Mouse (Mus musculus): ENCODE data around the gene Cd300c. TPM values are rescaled to one million over a fixed set of nuclear protein-coding genes. Genes with fewer than 3 reads are reported as not detected.

Gene Cd300c
- polyA plus RNA-seq, 1 experiment = 0.51 TPM

Other genes starting within 250 kb of the Cd300c start
- 1.1 and 1.2 TPM in 2 replicates for gene Dnaic2, start 241.7 kb downstream of the Cd300c start, polyA plus RNA-seq (2012; rRNA removed)
- 0.65 and 1.3 TPM in 2 replicates for gene Kif19a, start 203.8 kb downstream of the Cd300c start, polyA plus RNA-seq (2012; rRNA removed)
- gene Btbd17, start 173.2 kb downstream of the Cd300c start, polyA plus RNA-seq (2012; rRNA removed) = 0.15 and 0.22 TPM in 2 replicates
- not detected in 2 replicates for gene Gpr142, start 170.2 kb downstream of the Cd300c start, polyA plus RNA-seq (2012; rRNA removed)
- 5.1 and 6.5 TPM in 2 replicates for gene Gprc5c, start 118.0 kb downstream of the Cd300c start, polyA plus RNA-seq (2012; rRNA removed)
- 0.93 and 1.0 TPM in 2 replicates for gene Cd300a, start 79.1 kb downstream of the Cd300c start, polyA plus RNA-seq (2012; rRNA removed)
- gene Cd300lb, start 34.8 kb downstream of the Cd300c start, polyA plus RNA-seq (2012; rRNA removed) = 2.4 and 3.6 TPM in 2 replicates
- gene Cd300ld, start 20.8 kb upstream of the Cd300c start, polyA plus RNA-seq (2012; rRNA removed) = 4.2 and 6.1 TPM in 2 replicates
- gene Cd300c2, start 32.7 kb upstream of the Cd300c start, polyA plus RNA-seq (2012; rRNA removed) = 3.5 and 4.8 TPM in 2 replicates
- gene Cd300ld2, start 47.0 kb upstream of the Cd300c start, polyA plus RNA-seq (2012; rRNA removed) = 0.83 and 1.2 TPM in 2 replicates
- gene Cd300ld4, start 57.9 kb upstream of the Cd300c start, polyA plus RNA-seq (2012; rRNA removed) = 3.3 and 3.6 TPM in 2 replicates
- gene Cd300ld5, start 68.6 kb upstream of the Cd300c start, polyA plus RNA-seq (2012; rRNA removed) = 3.1 and 5.2 TPM in 2 replicates
- 16.9 and 17.1 TPM in 2 replicates for gene Cd300ld3, start 79.3 kb upstream of the Cd300c start, polyA plus RNA-seq (2012; rRNA removed)
- 0.04 and 0.15 TPM in 2 replicates for gene Cd300e, start 93.0 kb upstream of the Cd300c start, polyA plus RNA-seq (2012; rRNA removed)
- 0.77 and 0.94 TPM in 2 replicates for gene Rab37, start 122.3 kb upstream of the Cd300c start, polyA plus RNA-seq (2012; rRNA removed)
- 0.52 and 1.5 TPM in 2 replicates for gene Cd300lf, start 164.8 kb upstream of the Cd300c start, polyA plus RNA-seq (2012; rRNA removed)
- gene Slc9a3r1, start 194.2 kb upstream of the Cd300c start, polyA plus RNA-seq (2012; rRNA removed) = 67.7 and 76.3 TPM in 2 replicates
- gene Tmem104, start 218.3 kb upstream of the Cd300c start, polyA plus RNA-seq (2012; rRNA removed) = 7.0 and 9.4 TPM in 2 replicates
- gene Nat9, start 218.7 kb upstream of the Cd300c start, polyA plus RNA-seq (2012; rRNA removed) = 27.5 and 32.2 TPM in 2 replicates